Mouse (Mus musculus) left cerebral cortex, postnatal 4 days (tissue): ENCODE results near the gene Hnf1b. TPM values are rescaled to one million over a fixed set of nuclear protein-coding genes. Genes with fewer than 3 reads are reported as not detected.

Source experiments
- DNase-seq: peaks from one replicate; pipeline ENCODE4 v3.0.0-alpha.2; 2022
- intact Hi-C: fragments of 180-260 bp; cut with DNase I; formaldehyde crosslinking; loops from one replicate; pipeline ENCODE4 v1.15.1; 2025
- total RNA-seq, 2 experiments: library from RNA; stranded (reverse); gene quantifications; 2 replicates each; pipeline ENCODE4 v1.2.3; 2021

Hnf1b gene
- total RNA-seq, 2 experiments from 2014 or later = not detected

DNA sequence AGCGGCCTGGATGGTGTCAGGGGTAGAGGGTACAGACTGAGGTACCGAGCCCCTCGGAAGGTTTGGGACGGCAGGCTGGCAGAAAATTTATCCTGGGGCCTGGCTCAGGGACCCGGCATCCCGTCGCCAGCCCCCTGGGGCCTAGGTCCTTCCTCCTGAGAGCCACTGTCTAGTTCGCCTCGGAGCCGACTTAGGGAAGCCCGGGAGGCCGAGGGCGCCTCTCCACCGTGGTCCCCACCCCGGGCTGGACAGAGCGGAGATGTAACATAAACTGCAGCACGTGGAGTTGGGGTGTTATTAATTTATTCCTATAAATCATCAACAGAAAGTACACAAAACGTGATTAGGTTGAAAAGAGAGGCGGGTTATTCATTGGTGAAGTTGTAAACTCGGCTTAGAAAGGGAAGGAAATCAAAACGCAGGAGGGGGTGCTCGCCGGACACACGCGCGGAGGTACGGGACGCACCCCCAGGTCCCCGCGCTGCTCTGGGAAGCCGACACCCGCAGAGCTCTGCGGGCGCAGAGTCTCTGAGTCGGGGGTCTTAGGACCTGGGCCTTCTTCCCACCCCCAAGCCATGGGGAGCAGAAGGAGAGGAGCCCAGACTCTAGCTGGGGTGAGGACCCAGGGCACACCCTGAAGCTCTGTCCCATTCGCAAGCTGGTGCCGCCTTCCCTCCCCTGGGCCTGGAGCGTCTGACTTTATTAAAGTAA, 2.8 kb downstream of the Hnf1b start:
- DNase-seq = no peak
- intact Hi-C loops = no loop called here

DNA sequence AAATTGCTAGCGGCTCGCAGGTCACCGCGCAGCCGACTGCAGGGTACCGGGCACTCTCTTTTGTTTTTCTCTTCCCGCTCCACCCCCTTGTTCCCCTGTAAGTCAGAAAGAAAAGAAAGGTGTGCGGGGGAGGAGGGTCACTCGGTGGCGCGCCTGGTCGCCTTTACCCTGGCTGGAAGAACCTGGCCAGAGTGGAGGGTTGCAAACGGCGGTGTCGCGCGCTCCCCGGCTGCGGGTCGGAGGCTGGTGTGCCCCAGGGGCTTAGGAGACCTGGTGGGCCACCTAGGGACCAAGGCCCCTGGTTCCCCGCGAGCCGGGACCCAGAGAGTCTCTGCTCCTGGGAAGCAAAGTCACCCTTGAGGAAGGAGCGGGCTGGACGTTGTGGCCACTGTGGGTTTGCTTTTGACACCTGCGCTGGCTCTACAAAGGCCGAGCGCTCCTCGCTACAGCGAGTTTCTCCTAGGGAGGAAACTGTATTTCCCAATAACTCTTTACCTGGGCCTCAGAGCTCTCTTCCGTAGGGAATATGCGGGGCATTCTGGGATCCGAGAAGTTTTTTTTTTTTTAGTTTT, 3.4 kb downstream of the Hnf1b start:
- intact Hi-C loops = no loop called here
- DNase-seq = no peak

DNA sequence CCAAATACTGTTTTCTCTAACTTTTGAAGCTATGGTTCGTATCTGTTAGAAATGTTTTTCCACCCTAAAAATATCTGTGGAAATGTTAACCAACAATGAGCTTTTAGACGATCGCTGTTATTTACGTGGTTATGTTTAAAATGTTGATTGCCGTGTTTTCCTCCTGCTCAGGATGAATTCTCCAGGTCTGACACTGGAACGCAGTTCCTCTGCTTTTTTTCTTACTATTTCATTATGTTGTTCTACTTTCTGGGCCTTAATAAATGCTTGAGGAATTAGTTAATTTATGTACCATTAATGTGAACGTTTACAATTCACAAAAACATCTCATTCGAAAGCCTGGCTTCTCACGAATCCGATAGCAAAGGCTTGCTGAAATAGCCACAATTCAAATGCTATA, 4.2 kb downstream of the Hnf1b start:
- DNase-seq = no peak
- intact Hi-C loops = no loop called here

DNA sequence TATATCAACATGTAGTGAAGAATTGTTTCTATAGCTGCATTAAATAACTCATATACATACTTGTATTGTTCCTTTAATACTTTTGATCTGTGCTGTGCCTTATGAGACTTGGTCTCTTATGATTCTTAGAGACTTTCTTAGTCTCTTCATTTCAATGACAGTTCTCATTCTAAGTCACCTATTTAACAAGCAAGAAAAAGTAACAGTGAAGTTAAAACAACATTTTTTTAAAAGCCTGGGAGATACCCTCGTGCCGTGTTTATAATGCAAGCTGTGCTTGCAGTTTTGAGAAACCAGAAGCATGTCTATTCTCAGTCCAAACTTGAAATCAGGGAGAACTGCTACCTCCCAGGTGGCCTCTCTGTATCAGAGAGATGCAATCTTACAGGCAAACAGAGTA, 4.8 kb downstream of the Hnf1b start:
- intact Hi-C loops = no loop called here

DNA sequence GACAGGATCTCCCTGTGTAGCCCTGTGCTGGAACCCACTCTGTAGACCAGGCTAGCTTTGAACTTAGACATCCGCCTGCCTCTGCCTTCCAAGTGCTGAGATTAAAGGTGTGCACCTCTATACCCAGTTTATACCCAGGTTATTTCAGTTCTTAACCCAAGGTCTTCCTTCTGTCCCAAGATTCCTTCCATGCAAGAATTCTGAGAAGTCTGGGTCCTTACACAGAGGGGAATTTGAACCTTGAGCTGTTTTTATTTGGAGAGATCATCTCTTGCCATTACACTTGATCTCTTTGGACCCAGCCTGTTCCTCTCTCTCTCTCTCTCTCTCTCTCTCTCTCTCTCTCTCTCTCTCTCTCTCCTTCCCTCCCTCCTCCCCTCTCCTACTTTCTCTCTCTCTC, 7.4 kb downstream of the Hnf1b start:
- DNase-seq = no peak
- intact Hi-C loops = no loop called here

More for the DNA sequence above, 4.8 kb downstream of the Hnf1b start:
- DNase-seq = no peak

DNA sequence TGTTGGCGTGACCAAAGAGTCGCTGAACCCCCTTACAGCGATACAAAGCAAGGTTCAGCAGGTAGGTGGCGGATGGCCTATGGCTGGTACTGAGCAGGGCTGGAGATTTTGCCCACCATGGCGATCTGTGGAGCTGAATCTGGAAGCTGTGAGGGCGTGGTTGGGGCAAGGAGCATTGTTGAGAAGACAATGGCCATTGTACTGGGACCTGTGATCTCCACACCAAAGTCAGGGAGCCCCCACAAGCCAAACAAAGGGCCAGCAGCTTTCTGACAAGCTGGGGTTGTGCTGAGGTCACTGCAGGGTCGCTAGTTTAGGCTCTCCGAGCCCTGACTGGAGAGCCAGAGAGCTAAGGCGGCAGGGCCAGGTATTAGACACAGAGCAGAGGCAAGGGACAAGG, 15.4 kb downstream of the Hnf1b start:
- no peak for DNase-seq
- intact Hi-C loops = no loop called here

DNA sequence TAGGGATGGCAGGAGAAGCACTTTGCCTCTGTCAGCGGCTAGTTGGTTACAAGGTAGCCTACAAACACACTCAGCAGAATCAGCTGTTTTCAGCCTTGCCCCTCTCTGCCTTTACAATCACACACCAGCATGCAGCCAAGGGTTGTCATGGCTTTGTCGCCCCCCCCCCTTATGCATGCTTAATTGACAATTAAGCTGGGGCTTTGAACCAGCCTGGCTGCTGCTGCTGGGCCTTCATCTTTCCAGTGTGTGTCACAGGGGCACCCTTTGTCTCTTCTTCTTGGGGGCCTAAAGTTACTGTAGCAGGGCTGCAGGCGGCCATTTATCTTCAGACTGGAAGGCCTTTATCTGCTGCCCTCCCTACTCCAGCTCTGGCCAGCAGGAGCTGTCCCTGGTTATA, 17.7 kb downstream of the Hnf1b start:
- intact Hi-C loops = no loop called here

DNA sequence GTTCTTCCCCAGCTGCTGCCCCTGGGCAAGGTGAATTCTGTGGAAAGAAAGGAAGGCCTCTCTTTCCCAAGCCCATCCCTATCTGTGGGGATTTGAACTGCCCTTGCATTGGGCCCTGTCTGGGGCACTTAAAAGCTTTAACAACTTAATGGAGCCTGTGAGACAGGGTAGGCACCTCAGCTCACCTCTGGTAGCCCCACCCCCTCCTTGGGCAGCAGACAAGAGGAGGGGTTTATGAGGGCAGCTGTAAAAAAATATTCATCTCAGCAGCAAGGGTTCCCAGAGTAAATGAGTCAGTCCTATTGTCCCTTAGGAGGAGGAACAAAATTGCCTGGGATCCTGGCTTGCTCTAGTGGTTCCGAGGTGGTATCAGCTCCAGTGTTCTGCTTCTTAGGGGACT, 19.3 kb downstream of the Hnf1b start:
- no peak for DNase-seq
- intact Hi-C loops = no loop called here

More for the DNA sequence above, 17.7 kb downstream of the Hnf1b start:
- DNase-seq = no peak

DNA sequence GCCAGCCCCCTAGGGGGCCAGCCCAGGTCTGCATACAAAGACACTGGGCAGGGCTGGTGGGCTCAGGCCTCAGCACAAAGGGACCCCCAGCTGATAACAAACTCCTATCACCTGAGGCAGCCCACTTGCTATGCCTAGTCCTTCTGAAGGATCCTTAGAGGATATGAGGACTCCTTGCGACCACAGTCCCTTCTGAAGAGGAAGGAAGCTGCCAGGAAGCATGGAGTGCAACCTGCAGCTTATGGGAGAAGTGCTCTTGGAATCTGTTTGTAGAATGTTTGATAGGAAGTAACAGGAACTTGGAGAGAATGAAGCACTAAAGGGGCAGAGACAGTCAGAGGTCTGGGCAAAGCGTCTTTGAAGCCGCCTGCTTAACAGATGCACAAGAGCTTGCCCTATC, 19.8 kb downstream of the Hnf1b start:
- intact Hi-C loops = no loop called here
- DNase-seq = no peak

DNA sequence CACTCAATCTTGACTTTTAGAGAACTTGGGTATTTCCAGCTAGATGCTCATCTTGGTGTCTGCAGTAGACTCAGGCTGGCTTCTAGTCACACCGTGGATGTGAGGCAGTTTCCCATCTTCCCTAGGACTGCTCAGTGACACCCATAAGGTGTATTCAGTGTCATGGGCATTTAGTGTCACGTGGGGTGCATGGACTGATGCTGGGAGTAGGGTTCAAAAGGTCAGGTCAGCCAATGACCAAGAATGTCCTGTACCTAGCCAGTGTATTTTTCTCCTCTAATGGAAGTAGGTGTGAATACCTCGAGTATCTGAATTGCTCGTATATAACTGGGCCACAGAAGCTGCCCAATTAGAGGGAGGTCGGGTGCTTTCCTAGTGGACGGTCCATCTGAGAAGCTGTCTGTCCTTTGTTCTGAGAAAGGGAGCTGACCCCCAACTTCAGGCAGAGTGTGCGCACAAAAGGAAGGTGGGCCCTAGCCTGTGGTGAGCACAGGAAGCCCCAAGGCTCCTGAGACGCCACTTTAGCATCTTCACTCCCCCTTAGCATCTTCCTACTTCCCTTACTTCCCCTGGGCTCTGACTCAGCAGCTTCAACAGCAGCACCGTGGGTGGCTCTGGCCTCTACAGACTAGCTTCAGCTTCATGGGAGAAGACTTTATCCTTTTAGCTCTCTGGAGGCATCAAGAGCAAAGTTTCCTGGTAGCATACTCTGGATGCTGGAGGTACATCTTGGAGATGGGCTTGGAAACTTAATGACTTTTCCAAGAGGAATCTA, 22.1 kb downstream of the Hnf1b start:
- no peak for DNase-seq
- intact Hi-C loops = no loop called here

DNA sequence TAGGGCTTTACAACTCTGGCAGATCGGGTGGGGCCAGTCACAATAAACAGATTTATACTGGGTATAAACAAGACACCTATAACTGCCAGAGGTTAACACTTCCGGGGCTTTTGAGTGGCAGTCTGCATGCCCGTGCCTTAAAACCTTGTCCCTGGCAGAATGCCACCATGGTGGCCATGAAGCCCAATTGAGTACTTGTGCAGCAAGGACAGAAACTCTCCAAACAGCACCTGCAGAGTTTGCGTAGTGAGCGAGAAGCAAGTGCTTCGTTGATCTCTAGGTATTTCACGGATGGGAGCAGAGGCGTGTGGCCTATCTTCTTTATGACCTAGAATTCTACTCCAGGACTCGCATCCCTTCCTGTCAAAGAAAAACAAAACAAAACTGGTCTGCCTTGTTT, 23.6 kb downstream of the Hnf1b start:
- no peak for DNase-seq
- intact Hi-C loops = no loop called here

DNA sequence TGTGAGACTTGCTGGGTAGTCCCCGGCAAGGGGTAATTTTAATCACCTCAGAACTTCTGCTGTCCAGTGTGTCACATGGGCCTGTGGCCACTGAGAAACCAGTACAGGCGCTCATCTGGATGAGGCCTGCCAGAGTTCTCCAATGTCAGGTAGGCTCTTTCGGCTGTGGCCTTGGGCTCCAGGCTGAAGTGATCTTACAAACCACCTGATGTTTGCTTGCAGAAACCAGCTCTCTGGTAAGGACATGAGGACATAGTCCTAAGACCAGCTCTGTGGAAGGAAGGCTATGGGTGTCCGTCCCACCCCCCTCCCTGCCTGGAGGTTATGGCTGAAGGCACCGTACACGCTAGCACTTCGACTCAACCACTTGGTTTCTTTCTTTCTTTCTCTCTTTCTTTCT, 26.8 kb downstream of the Hnf1b start:
- intact Hi-C loops = no loop called here
- DNase-seq = no peak

DNA sequence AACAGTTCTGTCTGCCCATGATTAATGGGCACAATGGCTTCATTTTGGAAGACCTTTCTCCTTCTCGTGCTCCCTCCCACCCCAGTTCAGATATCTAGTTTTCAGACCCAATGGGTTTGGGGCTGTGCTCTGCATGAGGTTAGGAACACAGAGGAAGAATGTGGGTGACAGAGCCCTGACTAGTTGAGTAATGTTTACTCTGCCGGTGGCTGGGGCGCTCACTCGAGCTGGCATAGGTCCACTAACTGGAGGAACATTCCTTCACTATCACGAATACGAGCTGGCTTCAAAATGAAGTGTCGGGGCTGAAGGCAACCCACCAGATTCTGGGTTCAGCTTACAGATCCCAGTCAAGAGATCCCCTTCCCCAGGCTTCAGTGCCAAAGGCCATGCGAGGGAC, 27.9 kb downstream of the Hnf1b start:
- intact Hi-C loops = no loop called here
- DNase-seq = no peak

DNA sequence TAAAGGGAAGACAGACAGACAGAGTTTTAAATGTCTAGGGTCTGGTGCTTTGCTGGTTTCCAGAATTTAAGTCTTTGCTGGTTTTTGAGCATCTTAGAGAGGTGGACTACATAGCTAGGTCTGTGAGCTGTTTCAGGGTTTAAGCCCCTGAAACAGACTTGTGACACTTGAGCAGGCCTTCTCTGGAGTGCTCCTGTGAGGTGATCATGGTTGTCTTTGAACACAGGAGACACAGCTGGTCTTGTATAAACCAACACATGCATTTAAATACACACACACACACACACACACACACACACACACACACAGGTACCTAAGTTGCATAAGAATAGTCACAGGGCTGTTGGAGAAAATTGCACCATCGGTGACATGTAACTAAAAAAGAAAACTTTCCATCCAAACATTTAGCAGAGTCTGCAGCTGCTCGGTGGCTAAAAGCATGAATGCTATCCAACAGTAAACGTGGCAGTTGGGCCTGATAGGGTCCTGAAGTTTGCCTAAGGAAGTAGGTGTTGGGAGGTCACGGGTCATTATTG, 28.6 kb downstream of the Hnf1b start:
- intact Hi-C loops = no loop called here
- DNase-seq = no peak

DNA sequence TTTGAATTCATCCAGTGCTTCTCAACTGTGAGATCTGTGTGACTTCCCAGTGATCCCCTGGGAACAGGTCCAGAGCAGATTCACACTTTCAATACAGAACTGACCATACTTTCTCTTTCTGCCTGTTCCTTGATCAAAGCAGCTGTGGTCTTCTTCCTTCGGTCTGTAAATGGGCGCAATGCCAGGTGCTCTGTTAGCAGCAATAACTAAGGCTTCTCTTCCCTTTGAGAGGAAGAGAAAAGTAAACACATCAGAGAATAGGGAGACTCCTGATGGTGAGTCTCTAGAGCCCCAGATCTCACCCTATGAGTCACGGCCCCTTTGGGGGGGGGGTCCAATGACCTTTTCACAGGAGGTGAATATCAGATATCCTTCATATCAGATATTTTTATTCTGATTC, 29.3 kb downstream of the Hnf1b start:
- peak; percentile 6 for DNase-seq
- intact Hi-C loops = no loop called here

DNA sequence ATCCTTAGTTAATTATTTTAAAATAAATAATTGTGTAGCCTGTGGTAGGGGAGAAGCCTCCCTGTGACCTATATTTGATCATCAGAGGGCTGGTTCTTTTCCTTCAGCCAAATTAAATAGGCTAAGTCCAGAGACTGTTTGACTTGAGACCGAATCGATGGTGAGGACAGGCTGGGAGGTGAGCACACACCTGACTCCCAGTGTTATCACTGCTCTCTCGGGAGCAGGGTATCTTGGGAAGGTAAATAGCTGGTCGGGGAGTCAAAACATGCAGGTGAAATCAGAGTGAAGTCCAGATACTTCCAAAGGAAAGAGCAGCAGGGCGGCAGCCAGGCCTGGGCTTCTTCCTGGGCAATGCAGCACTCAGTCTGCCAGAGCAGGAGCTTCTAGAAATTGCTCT, 31.6 kb downstream of the Hnf1b start:
- DNase-seq = no peak
- intact Hi-C loops = no loop called here

DNA sequence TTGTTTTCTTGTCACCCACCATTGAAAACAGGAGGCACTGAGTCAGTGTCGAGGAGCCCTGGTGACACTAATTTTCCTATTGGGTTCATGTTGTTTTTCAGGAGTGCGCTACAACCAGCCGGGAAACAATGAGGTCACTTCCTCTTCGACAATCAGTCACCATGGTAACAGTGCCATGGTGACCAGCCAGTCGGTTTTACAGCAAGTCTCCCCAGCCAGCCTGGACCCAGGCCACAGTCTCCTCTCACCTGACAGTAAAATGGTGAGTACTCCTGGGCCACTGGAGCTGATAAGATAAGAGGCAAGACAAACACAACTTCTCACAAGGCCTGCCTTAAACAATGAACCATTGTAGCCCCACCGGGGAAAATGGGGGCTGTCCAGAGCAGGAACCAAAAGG, 32.7 kb downstream of the Hnf1b start:
- peak; percentile 7 for DNase-seq
- intact Hi-C loops = no loop called here

DNA sequence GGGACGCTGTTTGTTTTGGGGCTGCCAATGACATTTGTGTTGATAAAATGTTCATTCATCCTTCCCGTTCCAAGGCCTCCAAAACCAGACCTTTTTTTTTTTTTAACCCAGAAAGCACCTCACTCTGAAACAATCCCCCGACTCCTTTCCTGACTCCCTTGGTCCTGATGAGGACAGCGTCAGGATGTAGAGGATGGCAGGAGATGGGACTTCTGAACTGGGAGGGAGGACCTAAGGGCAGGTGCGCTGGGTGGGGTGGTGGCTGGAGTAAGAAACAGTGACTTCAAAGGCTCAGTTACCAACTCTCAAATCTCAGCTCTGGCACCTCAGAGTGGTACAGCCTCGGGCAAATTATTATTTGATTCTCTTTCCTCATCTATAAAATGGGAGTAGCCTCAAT, 33.2 kb downstream of the Hnf1b start:
- intact Hi-C loops = no loop called here

DNA sequence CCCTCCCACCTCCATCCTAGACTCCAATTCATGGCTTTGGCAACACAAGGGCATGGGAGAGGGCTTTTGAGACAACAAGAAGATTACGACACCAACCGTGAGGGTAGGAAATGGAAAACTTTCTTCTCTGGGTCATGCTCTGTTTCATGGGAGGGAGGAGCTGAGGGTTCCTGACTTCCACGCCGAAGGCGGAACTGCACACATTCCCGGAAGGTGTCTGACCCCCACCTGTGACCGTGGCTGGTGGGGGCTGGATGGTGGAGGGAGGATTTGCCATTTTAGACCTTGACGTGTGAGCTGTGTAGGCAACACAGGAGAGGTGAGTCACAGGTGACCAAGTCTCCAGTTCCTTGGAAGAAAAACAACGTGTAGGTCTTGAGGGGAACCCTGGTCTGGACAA, 33.9 kb downstream of the Hnf1b start:
- intact Hi-C loops = no loop called here

More for the DNA sequence above, 33.2 kb downstream of the Hnf1b start:
- no peak for DNase-seq

DNA sequence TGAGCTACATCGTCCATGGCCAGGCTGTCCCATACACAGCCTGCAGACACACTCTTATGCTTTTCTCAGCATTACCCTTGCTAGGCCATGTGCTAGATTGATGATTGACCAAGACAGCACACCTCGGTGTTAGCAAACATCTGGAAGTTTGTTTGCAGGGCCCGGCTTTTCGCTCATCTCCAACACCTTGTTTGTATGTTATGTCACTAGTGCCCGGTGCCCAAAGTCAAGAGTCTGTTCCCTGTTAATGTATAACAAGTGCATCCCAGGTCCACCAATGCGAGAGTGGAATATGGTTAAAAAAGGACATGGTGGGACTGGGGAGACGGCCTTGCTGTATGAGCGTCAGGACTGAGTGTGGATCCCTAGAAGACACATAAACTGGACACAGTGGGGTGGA, 35.3 kb downstream of the Hnf1b start:
- no peak for DNase-seq
- intact Hi-C loops = no loop called here

More for the DNA sequence above, 33.9 kb downstream of the Hnf1b start:
- DNase-seq = no peak

DNA sequence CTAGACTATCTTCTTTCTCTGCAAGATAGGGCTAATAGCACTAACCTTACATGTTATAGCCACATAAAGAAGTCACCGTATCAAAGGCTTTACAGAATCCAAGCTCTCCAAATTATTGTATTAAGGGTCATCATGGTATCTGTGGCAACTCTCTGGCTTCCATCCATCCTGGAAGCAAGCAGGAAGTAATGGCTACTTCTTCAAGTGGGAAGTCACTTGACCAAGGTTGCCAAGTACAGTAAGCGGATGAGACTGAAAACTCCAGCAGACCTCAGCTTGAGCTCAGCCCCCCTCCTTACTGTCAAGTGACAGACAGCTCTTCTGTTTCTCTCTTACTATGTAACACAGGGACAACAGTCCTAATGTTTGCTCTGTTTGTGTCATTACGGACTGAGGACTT, 36.9 kb downstream of the Hnf1b start:
- no peak for DNase-seq
- intact Hi-C loops = no loop called here

DNA sequence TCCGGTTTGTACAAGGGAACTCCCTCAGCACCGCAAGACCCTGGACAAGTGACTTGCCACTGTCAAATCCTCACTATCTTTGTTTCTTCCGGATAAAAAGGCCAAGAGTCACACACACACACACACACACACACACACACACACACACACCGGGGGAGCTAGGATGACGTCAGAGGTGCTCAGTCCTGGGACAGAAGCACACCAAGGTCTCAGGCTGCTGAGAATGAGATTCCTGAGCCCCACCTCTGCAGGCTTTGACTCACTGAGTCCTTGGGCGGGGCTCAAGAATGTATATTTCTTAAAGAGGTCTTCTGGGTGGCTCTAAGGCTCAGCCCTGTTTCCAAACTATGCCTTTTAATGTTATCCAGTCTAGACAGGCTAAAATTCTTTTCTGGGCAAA, 41.5 kb downstream of the Hnf1b start:
- no peak for DNase-seq
- intact Hi-C loops = no loop called here
